Mouse (Mus musculus) CH12.LX (cell line): ENCODE measurements around the gene Dqx1. TPM values are rescaled to one million over a fixed set of nuclear protein-coding genes. Genes with fewer than 3 reads are reported as not detected.

Source experiments
- DNase-seq: peaks from one replicate; pipeline ENCODE4 v3.0.0-alpha.2; 2013; ENCODE audit errors: extremely low read depth
- H3K27ac ChIP-seq: 2 replicates; pipeline ENCODE4 v1.5.1; 2012; ENCODE audit warnings: low read depth, mild to moderate bottlenecking, control low read depth, moderate library complexity; ENCODE audit not compliant: insufficient read depth
- H3K27me3 ChIP-seq: replicated peaks from 2 replicates; pipeline ENCODE3; 2012; ENCODE audit warnings: inconsistent platforms
- H3K36me3 ChIP-seq, 2 experiments: replicated peaks in 1 of 2; 2 replicates each; pipeline versions ENCODE3 to v1.6.1; 2012; ENCODE audit warnings: inconsistent platforms in 1 of 2, low read length in 1 of 2, mild to moderate bottlenecking in 1 of 2, mixed read lengths in 1 of 2, moderate library complexity in 1 of 2; ENCODE audit not compliant: control insufficient read depth in 1 of 2, insufficient read depth in 1 of 2
- H3K4me1 ChIP-seq, 2 experiments: 2 replicates each; pipeline ENCODE4 v1.6.1; 2012; ENCODE audit warnings: inconsistent platforms in 1 of 2, moderate library complexity in 1 of 2; ENCODE audit not compliant: insufficient read depth in 2 of 2, control insufficient read depth in 1 of 2
- H3K4me2 ChIP-seq: 2 replicates; pipeline ENCODE4 v1.6.1; 2012; ENCODE audit warnings: low read depth, mild to moderate bottlenecking, control low read depth; ENCODE audit not compliant: poor library complexity, insufficient read depth, severe bottlenecking
- H3K4me3 ChIP-seq, 3 experiments: fragments of 150-350 bp in 1 of 3; sonication (generic) in 1 of 3; replicated peaks in 1 of 3; 2 replicates each; pipeline versions ENCODE3 to v1.5.1; 2011 to 2012; ENCODE audit warnings: low read depth in 2 of 3, low read length in 2 of 3, mild to moderate bottlenecking in 2 of 3, moderate library complexity in 2 of 3, control low read depth in 1 of 3, improper control_type of control experiment in 1 of 3, inconsistent platforms in 1 of 3, mixed read lengths in 1 of 3; ENCODE audit not compliant: poor library complexity in 1 of 3
- H3K79me2 ChIP-seq: replicated peaks from 2 replicates; pipeline ENCODE4 v1.6.1; 2012; ENCODE audit warnings: mild to moderate bottlenecking, moderate library complexity; ENCODE audit not compliant: control insufficient read depth, poor library complexity, insufficient read depth, severe bottlenecking; ENCODE audit errors: extremely low read depth
- H3K9ac ChIP-seq: 2 replicates; pipeline ENCODE4 v1.6.1; 2012; ENCODE audit warnings: low read depth, mild to moderate bottlenecking, control low read depth, moderate library complexity; ENCODE audit not compliant: insufficient read depth
- H3K9me3 ChIP-seq: replicated peaks from 2 replicates; pipeline ENCODE3; 2012; ENCODE audit warnings: low read length, inconsistent platforms, mixed read lengths
- CHD1 ChIP-seq: IDR thresholded peaks from 2 replicates; pipeline ENCODE4 v1.6.1; 2012; ENCODE audit warnings: low read depth, low read length, improper control_type of control experiment, inconsistent platforms
- EP300 ChIP-seq: IDR thresholded peaks from 2 replicates; pipeline ENCODE4 v1.6.1; 2011; ENCODE audit warnings: low read length, improper control_type of control experiment
- ETS1 ChIP-seq: conservative IDR thresholded peaks from 2 replicates; pipeline ENCODE4 v1.6.1; 2012; ENCODE audit warnings: low read depth, mild to moderate bottlenecking, inconsistent platforms, low read length, improper control_type of control experiment, moderate library complexity
- HCFC1 ChIP-seq: IDR thresholded peaks from 2 replicates; pipeline ENCODE4 v1.6.1; 2012; ENCODE audit warnings: low read depth, mild to moderate bottlenecking, inconsistent platforms, low read length, improper control_type of control experiment
- IRF4 ChIP-seq: IDR thresholded peaks from 2 replicates; pipeline ENCODE4 v1.6.1; 2014; ENCODE audit warnings: low read depth, mild to moderate bottlenecking, inconsistent platforms, low read length, improper control_type of control experiment
- KAT2A ChIP-seq: IDR thresholded peaks from 2 replicates; pipeline ENCODE4 v1.6.1; 2012; ENCODE audit warnings: low read length, improper control_type of control experiment, inconsistent platforms; ENCODE audit not compliant: insufficient replicate concordance
- MEF2A ChIP-seq: IDR thresholded peaks from 2 replicates; pipeline ENCODE4 v1.6.1; 2014; ENCODE audit warnings: low read depth, mild to moderate bottlenecking, inconsistent platforms, low read length, improper control_type of control experiment, borderline replicate concordance
- MYC ChIP-seq: IDR thresholded peaks from 2 replicates; pipeline ENCODE4 v1.6.1; 2011; ENCODE audit warnings: low read depth, mild to moderate bottlenecking, improper control_type of control experiment, low read length
- NELFE ChIP-seq: IDR thresholded peaks from 2 replicates; pipeline ENCODE4 v1.6.1; 2011; ENCODE audit warnings: low read depth, low read length, improper control_type of control experiment
- NRF1 ChIP-seq: IDR thresholded peaks from 2 replicates; pipeline ENCODE4 v1.6.1; 2014; ENCODE audit warnings: low read depth, mild to moderate bottlenecking, inconsistent platforms, low read length, improper control_type of control experiment, moderate library complexity
- POLR2A ChIP-seq: IDR thresholded peaks from 2 replicates; pipeline ENCODE4 v1.6.1; 2011; ENCODE audit warnings: low read depth, mild to moderate bottlenecking, improper control_type of control experiment, low read length
- POLR2AphosphoS2 ChIP-seq: IDR thresholded peaks from 2 replicates; pipeline ENCODE4 v1.6.1; 2011; ENCODE audit warnings: low read depth, low read length, improper control_type of control experiment
- RAD21 ChIP-seq: IDR thresholded peaks from 2 replicates; pipeline ENCODE4 v1.6.1; 2011; ENCODE audit warnings: low read depth, mild to moderate bottlenecking, low read length, improper control_type of control experiment, moderate library complexity
- SMC3 ChIP-seq: IDR thresholded peaks from 2 replicates; pipeline ENCODE4 v1.6.1; 2011; ENCODE audit warnings: low read depth, low read length, improper control_type of control experiment
- UBTF ChIP-seq: IDR thresholded peaks from 2 replicates; pipeline ENCODE4 v1.6.1; 2012; ENCODE audit warnings: low read depth, mild to moderate bottlenecking, inconsistent platforms, low read length, improper control_type of control experiment, moderate library complexity
- USF1 ChIP-seq: IDR thresholded peaks from 2 replicates; pipeline ENCODE4 v1.6.1; 2014; ENCODE audit warnings: low read depth, mild to moderate bottlenecking, inconsistent platforms, low read length, improper control_type of control experiment
- USF2 ChIP-seq: conservative IDR thresholded peaks from 2 replicates; pipeline ENCODE4 v1.6.1; 2011; ENCODE audit warnings: low read depth, low read length, improper control_type of control experiment
- ZKSCAN1 ChIP-seq: IDR thresholded peaks from 2 replicates; pipeline ENCODE4 v1.6.1; 2012; ENCODE audit warnings: low read depth, inconsistent platforms, low read length, improper control_type of control experiment, borderline replicate concordance
- dilution Hi-C: fragments of 300-500 bp; cut with MboI; formaldehyde crosslinking; loops from 2 replicates; pipeline ENCODE4 v1.14.3; 2020; ENCODE audit warnings: low sequenced_read_pairs; ENCODE audit not compliant: extremely low pct_unique_long_range_greater_than_20kb, extremely low pct_ligation_motif_present
- in situ Hi-C: fragments of 300-500 bp; cut with MboI; formaldehyde crosslinking; loops from 3 replicates; pipeline ENCODE4 v1.14.3; 2019; ENCODE audit warnings: low sequenced_read_pairs, low pct_ligation_motif_present, low pct_unique_long_range_greater_than_20kb, mixed read lengths
- polyA plus RNA-seq: library from polyadenylated mRNA; unstranded; fragments of >175 nt; gene quantifications from 2 replicates; pipeline ENCODE4 v1.2.1, GENCODE M21; 2012; ENCODE audit warnings: low read depth; ENCODE audit not compliant: insufficient read length
- total RNA-seq, 2 experiments: library from RNA; depleted of rRNA; stranded (reverse); fragments of 300-350 nt in 1 of 2; fragments of >200 nt in 1 of 2; gene quantifications; 2 replicates each; pipeline ENCODE4 v1.2.3; 2012 to 2014

Dqx1 gene
- total and polyA plus RNA-seq, 3 experiments = 1.3 to 2.9 (median 2.2) TPM

DNA sequence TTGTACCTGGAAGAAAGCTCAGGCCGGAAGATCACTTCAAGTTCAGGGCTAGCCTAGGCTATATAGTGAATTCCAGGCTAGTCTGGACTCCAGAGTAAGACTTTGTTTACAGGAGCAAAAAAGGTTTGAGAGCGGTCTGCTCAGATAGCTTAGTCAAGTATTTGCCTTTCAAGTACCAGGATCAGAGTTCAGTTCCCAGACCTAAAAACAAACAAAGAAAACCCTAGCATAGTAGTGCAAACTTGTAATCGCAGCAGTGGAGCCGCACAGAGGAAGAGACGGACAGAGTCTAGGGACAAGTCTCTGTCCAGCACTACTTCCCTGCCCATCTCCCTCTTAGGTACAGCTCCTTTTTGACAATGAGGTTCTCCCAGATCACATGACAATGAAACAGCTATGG lies 22.6 kb downstream of the Dqx1 start:
- H3K27me3 ChIP-seq = peaks cover 3% of the 10 kb centered on the region
- no peak overlapping the region for H3K27ac ChIP-seq
- no peak for DNase-seq
- H3K9ac ChIP-seq = no peak overlapping the region
- no peaks in the 10 kb centered on the region for H3K9me3 ChIP-seq
- no peaks in the 10 kb centered on the region for H3K79me2 ChIP-seq
- dilution Hi-C loops = no loop called here
- TF ChIP-seq USF1 (no peak), IRF4 (no peak), EP300 (no peak), CHD1 (no peak), UBTF (no peak), MYC (no peak), SMC3 (no peak), RAD21 (no peak), NELFE (no peak), HCFC1 (no peak), POLR2AphosphoS2 (no peak), MEF2A (no peak)
- TF ChIP-seq, all 38 proteins: peak for 0
- no peak overlapping the region for H3K4me3 ChIP-seq
- H3K36me3 ChIP-seq = peaks cover 11 to 35% of the 10 kb centered on the region in 2 experiments
- in situ Hi-C loops = no loop called here
- peaks cover 7 to 28% of the 10 kb centered on the region in 2 experiments; a peak in 3 of 4 replicates for H3K4me1 ChIP-seq
- H3K4me2 ChIP-seq = no peak overlapping the region

DNA sequence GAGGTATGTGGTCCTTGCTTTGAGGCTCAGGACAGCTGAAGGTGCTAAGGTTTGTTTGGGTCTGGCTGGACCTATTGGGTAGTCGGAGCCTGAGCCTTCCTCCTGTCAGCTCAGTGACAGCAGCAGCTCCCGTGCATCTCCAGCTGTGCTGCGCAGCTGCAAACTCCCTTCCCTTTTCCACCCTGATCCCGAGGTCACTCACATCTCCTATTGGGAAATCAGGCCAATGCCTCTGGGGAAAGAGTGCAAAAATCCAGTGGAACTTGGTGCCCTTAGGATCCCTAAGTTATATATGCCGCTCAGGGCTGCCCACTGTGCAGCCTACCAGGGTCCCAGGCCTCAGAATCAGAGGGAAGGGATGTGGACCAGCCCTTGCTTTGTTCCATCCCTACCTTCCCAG lies 25.9 kb downstream of the Dqx1 start:
- no peaks in the 10 kb centered on the region for H3K27me3 ChIP-seq

More for the DNA sequence above, 25.9 kb downstream of the Dqx1 start:
- H3K9me3 ChIP-seq = no peaks in the 10 kb centered on the region
- H3K4me2 ChIP-seq = no peak overlapping the region
- H3K4me3 ChIP-seq = no peak overlapping the region
- H3K9ac ChIP-seq = no peak overlapping the region
- H3K36me3 ChIP-seq = peaks cover 11 to 38% of the 10 kb centered on the region in 2 experiments
- H3K27ac ChIP-seq = no peak overlapping the region
- in situ Hi-C loops = no loop called here
- dilution Hi-C loops = no loop called here
- H3K4me1 ChIP-seq = peaks cover 7 to 21% of the 10 kb centered on the region in 2 experiments; a peak in 3 of 4 replicates
- TF ChIP-seq NELFE = no peak
- no peak for TF ChIP-seq POLR2A
- no peak for TF ChIP-seq UBTF
- no peak for TF ChIP-seq SMC3
- no peak for TF ChIP-seq USF1
- TF ChIP-seq ETS1 = no peak
- TF ChIP-seq ZKSCAN1 = no peak
- TF ChIP-seq USF2 = no peak
- no peak for TF ChIP-seq NRF1
- TF ChIP-seq KAT2A = no peak
- no peak for TF ChIP-seq RAD21
- H3K79me2 ChIP-seq = no peaks in the 10 kb centered on the region
- no peak for DNase-seq
